In genomic region chr14:34933197-34933596, GRCm38 (mm10) we compare ENCODE assay signal across 19 mouse cellular contexts.
DNase-seq lines count a peak whose midpoint lies in the region; ATAC-seq lines count a peak whose summit lies in the region.
"Had no signal": no experiment of that assay in that cellular context is flagged by ENCODE, and none has a peak within 500 bp of the region (broad histone marks: within the 10 kb centered on the region; RNA-seq: fewer than 3 reads in every experiment).

No protein-coding gene starts in this region.

- H3K4me1 ChIP-seq in forebrain, embryonic 12.5 days: peaks cover 16% of the 10 kb centered on the region
- peaks cover 9% of the 10 kb centered on the region for H3K4me1 ChIP-seq in forebrain, embryonic 16.5 days (replicated peaks; ENCODE audit: control insufficient read depth, insufficient read depth, low read length)
- no peaks in the 10 kb centered on the region for H3K4me1 ChIP-seq in embryonic facial prominence, embryonic 11.5 days (ENCODE audit: control insufficient read depth, insufficient read depth, low read length)
- peaks cover 17% of the 10 kb centered on the region for H3K4me1 ChIP-seq in hindbrain, embryonic 16.5 days (ENCODE audit: control insufficient read depth, insufficient read depth, low read depth, low read length)
- H3K4me1 ChIP-seq in neural tube, embryonic 14.5 days (ENCODE audit: control insufficient read depth, insufficient read depth, low read length): peaks cover 18% of the 10 kb centered on the region
- H3K4me1 ChIP-seq: liver, embryonic 15.5 days had no signal

- no peaks in the 10 kb centered on the region for H3K36me3 ChIP-seq in forebrain, embryonic 12.5 days (replicated peaks)
- H3K36me3 ChIP-seq in forebrain, embryonic 16.5 days (ENCODE audit: control insufficient read depth, insufficient read depth): no peaks in the 10 kb centered on the region
- H3K36me3 ChIP-seq in embryonic facial prominence, embryonic 11.5 days (replicated peaks; ENCODE audit: control insufficient read depth, insufficient read depth, low read depth, low read length): no peaks in the 10 kb centered on the region
- H3K36me3 ChIP-seq in hindbrain, embryonic 16.5 days (ENCODE audit: control insufficient read depth, insufficient read depth, low read length): no peaks in the 10 kb centered on the region
- no peaks in the 10 kb centered on the region for H3K36me3 ChIP-seq in neural tube, embryonic 14.5 days (ENCODE audit: control insufficient read depth, insufficient read depth, low read length)
- H3K36me3 ChIP-seq: liver, embryonic 15.5 days had no signal

- H3K9ac ChIP-seq in forebrain, embryonic 12.5 days: no peak overlapping the region
- no peak overlapping the region for H3K9ac ChIP-seq in forebrain, embryonic 16.5 days (replicated peaks; ENCODE audit: low read depth, low read length)
- H3K9ac ChIP-seq in embryonic facial prominence, embryonic 11.5 days (replicated peaks; ENCODE audit: low read length): no peak overlapping the region
- H3K9ac ChIP-seq in hindbrain, embryonic 16.5 days (ENCODE audit: low read depth, low read length): no peak overlapping the region
- H3K9ac ChIP-seq in neural tube, embryonic 14.5 days (replicated peaks; ENCODE audit: low read depth, low read length): no peak overlapping the region
- H3K9ac ChIP-seq: liver, embryonic 15.5 days had no signal

- peak; percentile 45; the same call in 1 of the 2 replicates for ATAC-seq in forebrain, embryonic 12.5 days (ENCODE audit: low FRiP score)
- no peak for ATAC-seq in forebrain, embryonic 16.5 days
- no peak for ATAC-seq in embryonic facial prominence, embryonic 11.5 days (replicated peaks; ENCODE audit: insufficient number of reproducible peaks, low FRiP score, low TSS enrichment, low read depth)
- ATAC-seq in hindbrain, embryonic 16.5 days: peak; percentile 53; the same call in 1 of the 2 replicates
- peak; percentile 35; the same call in 1 of the 2 replicates for ATAC-seq in neural tube, embryonic 14.5 days (ENCODE audit: low read depth)

- 40% methylated on average over 4 of the region's 4 CpGs for WGBS in forebrain, embryonic 12.5 days
- WGBS in forebrain, embryonic 16.5 days: 37% methylated on average over 4 of the region's 4 CpGs
- WGBS in embryonic facial prominence, embryonic 11.5 days: 31% methylated on average over 4 of the region's 4 CpGs
- WGBS in hindbrain, embryonic 16.5 days: 30% methylated on average over 4 of the region's 4 CpGs
- 29% methylated on average over 4 of the region's 4 CpGs for WGBS in neural tube, embryonic 14.5 days

- H3K27me3 ChIP-seq in forebrain, embryonic 12.5 days: 0 out of 2 replicates have a peak, but pooled peaks cover 3% of the 10 kb centered on the region
- no peaks in the 10 kb centered on the region for H3K27me3 ChIP-seq in forebrain, embryonic 16.5 days (replicated peaks; ENCODE audit: control insufficient read depth, insufficient read depth, low read length)
- no peaks in the 10 kb centered on the region for H3K27me3 ChIP-seq in embryonic facial prominence, embryonic 11.5 days (ENCODE audit: control insufficient read depth, insufficient read depth, low read length)
- no peaks in the 10 kb centered on the region for H3K27me3 ChIP-seq in hindbrain, embryonic 16.5 days (replicated peaks; ENCODE audit: control insufficient read depth, insufficient read depth, low read length)
- H3K27me3 ChIP-seq in neural tube, embryonic 14.5 days (ENCODE audit: control insufficient read depth, insufficient read depth, low read length): no peaks in the 10 kb centered on the region
- H3K27me3 ChIP-seq: liver, embryonic 15.5 days had no signal

- H3K4me3 ChIP-seq in forebrain, embryonic 12.5 days (replicated peaks): no peak overlapping the region
- no peak overlapping the region for H3K4me3 ChIP-seq in forebrain, embryonic 16.5 days (replicated peaks; ENCODE audit: low read length)
- no peak overlapping the region for H3K4me3 ChIP-seq in embryonic facial prominence, embryonic 11.5 days (ENCODE audit: low read depth, low read length)
- no peak overlapping the region for H3K4me3 ChIP-seq in hindbrain, embryonic 16.5 days (ENCODE audit: low read length)
- no peak overlapping the region for H3K4me3 ChIP-seq in neural tube, embryonic 14.5 days (ENCODE audit: low read depth, low read length)
- H3K4me3 ChIP-seq: heart, adult 2 months; liver, embryonic 15.5 days had no signal

- peak; percentile 9 for DNase-seq in embryonic facial prominence, embryonic 11.5 days (ENCODE audit: low spot score)
- DNase-seq in adrenal gland, adult 8-10 months: no peak
- no peak for DNase-seq in kidney, adult 9 months
- DNase-seq in gastrocnemius, postnatal 25 days: no peak
- DNase-seq: adrenal gland, postnatal 14 days; B cell, adult 2 months; cerebellum, postnatal 36 days; heart, adult 2 months; heart, postnatal 10 days; kidney, adult 11 months; kidney, postnatal 4 days; layer of hippocampus, postnatal 36 days; lung, postnatal 4 days; right cerebral cortex, adult 18-20 months had no signal

- H3K27ac ChIP-seq in forebrain, embryonic 12.5 days: no peak overlapping the region
- H3K27ac ChIP-seq in forebrain, embryonic 16.5 days (ENCODE audit: low read length): no peak overlapping the region
- H3K27ac ChIP-seq in embryonic facial prominence, embryonic 11.5 days (replicated peaks; ENCODE audit: low read depth, low read length): no peak overlapping the region
- H3K27ac ChIP-seq in hindbrain, embryonic 16.5 days (ENCODE audit: low read depth, low read length): no peak overlapping the region
- no peak overlapping the region for H3K27ac ChIP-seq in neural tube, embryonic 14.5 days (ENCODE audit: low read depth, low read length)
- H3K27ac ChIP-seq: heart, adult 2 months; liver, embryonic 15.5 days had no signal

- no peaks in the 10 kb centered on the region for H3K9me3 ChIP-seq in forebrain, embryonic 12.5 days
- H3K9me3 ChIP-seq in forebrain, embryonic 16.5 days (ENCODE audit: control insufficient read depth, low read length): no peaks in the 10 kb centered on the region
- no peaks in the 10 kb centered on the region for H3K9me3 ChIP-seq in embryonic facial prominence, embryonic 11.5 days (replicated peaks; ENCODE audit: control insufficient read depth, low read length)
- H3K9me3 ChIP-seq in hindbrain, embryonic 16.5 days (ENCODE audit: control insufficient read depth, low read length): no peaks in the 10 kb centered on the region
- no peaks in the 10 kb centered on the region for H3K9me3 ChIP-seq in neural tube, embryonic 14.5 days (ENCODE audit: control insufficient read depth, low read length)
- H3K9me3 ChIP-seq: liver, embryonic 15.5 days had no signal

- no peak overlapping the region for H3K4me2 ChIP-seq in forebrain, embryonic 12.5 days
- H3K4me2 ChIP-seq in forebrain, embryonic 16.5 days (ENCODE audit: low read length): no peak overlapping the region
- H3K4me2 ChIP-seq in embryonic facial prominence, embryonic 11.5 days (ENCODE audit: low read depth, low read length): no peak overlapping the region
- no peak overlapping the region for H3K4me2 ChIP-seq in hindbrain, embryonic 16.5 days (ENCODE audit: low read length)
- H3K4me2 ChIP-seq in neural tube, embryonic 14.5 days (ENCODE audit: low read depth, low read length): no peak overlapping the region
- H3K4me2 ChIP-seq: liver, embryonic 15.5 days had no signal

Comparison
In these comparisons a context has a peak if more than half of its experiments do, and no peak if none do; other contexts are left out.
1. ATAC-seq: peak in forebrain, embryonic 12.5 days (single experiment), hindbrain, embryonic 16.5 days (single experiment) and neural tube, embryonic 14.5 days (single experiment); none in forebrain, embryonic 16.5 days (single experiment) and embryonic facial prominence, embryonic 11.5 days (single experiment).